ENCODE assay signal across 12 mouse cellular contexts in the genomic region with DNA sequence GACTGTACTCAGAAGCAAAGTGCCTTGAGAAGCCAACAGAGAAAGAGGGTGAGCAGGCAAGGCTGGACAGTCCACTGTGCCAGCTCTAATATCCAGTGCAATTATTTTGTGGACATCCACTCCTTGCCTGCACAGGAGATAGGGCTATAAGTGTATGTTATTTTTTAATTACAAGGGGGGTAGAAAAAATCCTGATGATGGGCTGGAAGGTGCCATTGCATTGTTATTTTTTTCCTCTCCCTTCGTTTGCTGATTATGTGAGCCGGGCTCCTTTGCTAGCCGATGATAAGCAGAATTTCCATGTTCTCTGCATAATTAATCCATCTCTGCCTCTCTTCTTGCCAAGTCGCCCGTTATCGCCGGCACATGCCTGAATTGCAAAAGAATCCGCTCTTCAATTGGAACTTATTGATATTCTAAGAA.
DNase-seq lines count a peak whose midpoint lies in the region; ATAC-seq and TF ChIP-seq lines count a peak whose summit lies in the region.
"Had no signal": no experiment of that assay in that cellular context is flagged by ENCODE, and none has a peak within 500 bp of the region (broad histone marks: within the 10 kb centered on the region; RNA-seq: fewer than 3 reads in every experiment).

No protein-coding gene starts in this region.

- no peaks in the 10 kb centered on the region for H3K4me1 ChIP-seq in hindbrain, embryonic 12.5 days
- H3K4me1 ChIP-seq in hindbrain, embryonic 10.5 days (replicated peaks): no peaks in the 10 kb centered on the region
- H3K4me1 ChIP-seq in forebrain, embryonic 16.5 days (replicated peaks; ENCODE audit: control insufficient read depth, insufficient read depth, low read length): peaks cover 8% of the 10 kb centered on the region
- no peaks in the 10 kb centered on the region for H3K4me1 ChIP-seq in midbrain, postnatal 0 days (ENCODE audit: insufficient read depth, low read length)
- no peaks in the 10 kb centered on the region for H3K4me1 ChIP-seq in heart, embryonic 11.5 days (ENCODE audit: control insufficient read depth, insufficient read depth, low read length)
- H3K4me1 ChIP-seq: stomach, embryonic 15.5 days had no signal

- no peak for TF ChIP-seq CTCF in midbrain, postnatal 0 days (IDR thresholded peaks at IDR 0.05)

- DNase-seq in hindbrain, embryonic 10.5 days (ENCODE audit: low spot score): no peak
- DNase-seq in right cerebral cortex, postnatal 4 days: peak; percentile 6
- no peak for DNase-seq in right cerebral cortex, postnatal 25 days
- peak; percentile 6 for DNase-seq in midbrain, postnatal 0 days (ENCODE audit: low spot score)
- no peak for DNase-seq in gastrocnemius, postnatal 36 days
- DNase-seq: gastrocnemius, postnatal 25 days had no signal

- no peaks in the 10 kb centered on the region for H3K36me3 ChIP-seq in hindbrain, embryonic 12.5 days
- no peaks in the 10 kb centered on the region for H3K36me3 ChIP-seq in hindbrain, embryonic 10.5 days
- no peaks in the 10 kb centered on the region for H3K36me3 ChIP-seq in forebrain, embryonic 16.5 days (ENCODE audit: control insufficient read depth, insufficient read depth)
- H3K36me3 ChIP-seq in midbrain, postnatal 0 days (ENCODE audit: insufficient read depth, low read length): no peaks in the 10 kb centered on the region
- H3K36me3 ChIP-seq in heart, embryonic 11.5 days (ENCODE audit: control insufficient read depth, insufficient read depth, low read length): no peaks in the 10 kb centered on the region
- H3K36me3 ChIP-seq: stomach, embryonic 15.5 days had no signal

- 0 out of 2 replicates have a peak overlapping the region, but pooled peaks have one; percentile 6 for H3K4me2 ChIP-seq in hindbrain, embryonic 12.5 days (replicated peaks)
- H3K4me2 ChIP-seq in forebrain, embryonic 16.5 days (ENCODE audit: low read length): peak overlapping the region; percentile 54
- peak overlapping the region; percentile 45 for H3K4me2 ChIP-seq in midbrain, postnatal 0 days (ENCODE audit: low read depth, low read length, poor library complexity, severe bottlenecking)
- H3K4me2 ChIP-seq in heart, embryonic 11.5 days: no peak overlapping the region
- H3K4me2 ChIP-seq: stomach, embryonic 15.5 days had no signal

- no peak overlapping the region for H3K27ac ChIP-seq in hindbrain, embryonic 12.5 days
- no peak overlapping the region for H3K27ac ChIP-seq in hindbrain, embryonic 10.5 days
- H3K27ac ChIP-seq in forebrain, embryonic 16.5 days (ENCODE audit: low read length): peak overlapping the region; percentile 37; the same call in 1 of the 2 replicates
- H3K27ac ChIP-seq in midbrain, postnatal 0 days (ENCODE audit: low read depth, low read length): peak overlapping the region; percentile 57
- H3K27ac ChIP-seq in heart, embryonic 11.5 days (ENCODE audit: low read depth, low read length): no peak overlapping the region
- H3K27ac ChIP-seq: stomach, embryonic 15.5 days had no signal

- no peaks in the 10 kb centered on the region for H3K9me3 ChIP-seq in hindbrain, embryonic 12.5 days (replicated peaks)
- H3K9me3 ChIP-seq in hindbrain, embryonic 10.5 days: no peaks in the 10 kb centered on the region
- no peaks in the 10 kb centered on the region for H3K9me3 ChIP-seq in forebrain, embryonic 16.5 days (ENCODE audit: control insufficient read depth, low read length)
- no peaks in the 10 kb centered on the region for H3K9me3 ChIP-seq in midbrain, postnatal 0 days (ENCODE audit: low read length)
- no peaks in the 10 kb centered on the region for H3K9me3 ChIP-seq in heart, embryonic 11.5 days (replicated peaks; ENCODE audit: control insufficient read depth, low read length)
- H3K9me3 ChIP-seq: stomach, embryonic 15.5 days had no signal

- intact Hi-C loops in gastrocnemius, postnatal 36 days (cut with DNase I): no loop called here

- no peak overlapping the region for H3K9ac ChIP-seq in hindbrain, embryonic 12.5 days
- peak overlapping the region; percentile 37 for H3K9ac ChIP-seq in forebrain, embryonic 16.5 days (replicated peaks; ENCODE audit: low read depth, low read length)
- 0 out of 2 replicates have a peak overlapping the region, but pooled peaks have one; percentile 19 for H3K9ac ChIP-seq in midbrain, postnatal 0 days (replicated peaks; ENCODE audit: low read length, poor library complexity, severe bottlenecking)
- no peak overlapping the region for H3K9ac ChIP-seq in heart, embryonic 11.5 days (ENCODE audit: low read depth, low read length)
- H3K9ac ChIP-seq: stomach, embryonic 15.5 days had no signal

- no peaks in the 10 kb centered on the region for H3K27me3 ChIP-seq in hindbrain, embryonic 12.5 days
- no peaks in the 10 kb centered on the region for H3K27me3 ChIP-seq in hindbrain, embryonic 10.5 days (ENCODE audit: insufficient read depth, poor library complexity, severe bottlenecking)
- no peaks in the 10 kb centered on the region for H3K27me3 ChIP-seq in forebrain, embryonic 16.5 days (replicated peaks; ENCODE audit: control insufficient read depth, insufficient read depth, low read length)
- H3K27me3 ChIP-seq in midbrain, postnatal 0 days (ENCODE audit: insufficient read depth, low read length): no peaks in the 10 kb centered on the region
- no peaks in the 10 kb centered on the region for H3K27me3 ChIP-seq in heart, embryonic 11.5 days (ENCODE audit: control insufficient read depth, insufficient read depth, low read length)
- H3K27me3 ChIP-seq: stomach, embryonic 15.5 days had no signal

- no peak overlapping the region for H3K4me3 ChIP-seq in hindbrain, embryonic 12.5 days
- H3K4me3 ChIP-seq in hindbrain, embryonic 10.5 days: no peak overlapping the region
- H3K4me3 ChIP-seq in forebrain, embryonic 16.5 days (replicated peaks; ENCODE audit: low read length): peak overlapping the region; percentile 36
- H3K4me3 ChIP-seq in midbrain, postnatal 0 days (ENCODE audit: low read depth, low read length): peak overlapping the region; percentile 23
- no peak overlapping the region for H3K4me3 ChIP-seq in heart, embryonic 11.5 days (ENCODE audit: low read depth, low read length)
- H3K4me3 ChIP-seq: myocyte; stomach, embryonic 15.5 days had no signal

- 55% methylated on average over 8 of the region's 8 CpGs for WGBS in hindbrain, embryonic 12.5 days
- 83% methylated on average over 8 of the region's 8 CpGs for WGBS in hindbrain, embryonic 10.5 days
- WGBS in forebrain, embryonic 16.5 days: 10% methylated on average over 8 of the region's 8 CpGs
- WGBS in midbrain, postnatal 0 days: 23% methylated on average over 8 of the region's 8 CpGs
- WGBS in heart, embryonic 11.5 days (ENCODE audit: insufficient replicate concordance): 79% methylated on average over 8 of the region's 8 CpGs

- peak; percentile 40; the same call in 1 of the 2 replicates for ATAC-seq in hindbrain, embryonic 12.5 days (ENCODE audit: low FRiP score)
- peak; percentile 80 for ATAC-seq in forebrain, embryonic 16.5 days
- 0 out of 2 replicates have a peak, but pooled peaks have one; percentile 47 for ATAC-seq in midbrain, postnatal 0 days (ENCODE audit: low FRiP score)
- ATAC-seq in heart, embryonic 11.5 days (replicated peaks; ENCODE audit: insufficient number of reproducible peaks, low FRiP score, low TSS enrichment): no peak
- ATAC-seq: intestine, postnatal 0 days had no signal

Comparison
In these comparisons a context has a peak if more than half of its experiments do, and no peak if none do; other contexts are left out.
1. DNase-seq: peak in right cerebral cortex, postnatal 4 days (single experiment) and midbrain, postnatal 0 days (single experiment); none in hindbrain, embryonic 10.5 days (single experiment), right cerebral cortex, postnatal 25 days (single experiment) and gastrocnemius, postnatal 36 days (0 of 2).
2. H3K27ac ChIP-seq: peak in forebrain, embryonic 16.5 days (single experiment) and midbrain, postnatal 0 days (single experiment); none in hindbrain, embryonic 12.5 days (single experiment), hindbrain, embryonic 10.5 days (single experiment) and heart, embryonic 11.5 days (single experiment).
3. H3K4me3 ChIP-seq: peak in forebrain, embryonic 16.5 days (single experiment) and midbrain, postnatal 0 days (single experiment); none in hindbrain, embryonic 12.5 days (single experiment), hindbrain, embryonic 10.5 days (single experiment) and heart, embryonic 11.5 days (single experiment).
4. H3K9ac ChIP-seq: peak in forebrain, embryonic 16.5 days (single experiment) and midbrain, postnatal 0 days (single experiment); none in hindbrain, embryonic 12.5 days (single experiment) and heart, embryonic 11.5 days (single experiment).